Mouse (Mus musculus): Measurements from ENCODE around the gene Ptpn13. TPM values are rescaled to one million over a fixed set of nuclear protein-coding genes. Genes with fewer than 3 reads are reported as not detected.

Gene Ptpn13
- total RNA-seq, 2 experiments from 2014 or later: 6.1 to 7.0 TPM

DNA sequence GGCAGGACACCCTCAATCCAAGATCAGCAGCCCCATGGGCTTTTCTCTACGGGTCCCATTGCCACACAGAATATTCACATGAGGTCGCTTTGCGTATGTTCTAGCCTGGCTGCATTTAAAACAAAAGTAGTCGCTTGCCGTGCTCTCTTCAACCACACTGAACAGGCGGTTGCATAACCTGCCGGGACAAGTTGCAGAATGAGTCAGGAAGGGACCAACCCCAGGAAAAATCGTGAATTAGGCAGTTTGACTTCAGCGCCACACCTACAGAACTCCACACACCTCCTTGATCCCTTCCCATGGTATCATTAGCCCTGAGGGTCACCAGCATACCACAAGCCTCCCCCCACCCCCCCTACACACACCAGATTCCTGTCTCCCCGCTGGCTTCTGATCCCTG is 4.4 kb upstream of the Ptpn13 start:
- no peak for DNase-seq
- intact Hi-C loops (cut with DNase I): no loop called here

DNA sequence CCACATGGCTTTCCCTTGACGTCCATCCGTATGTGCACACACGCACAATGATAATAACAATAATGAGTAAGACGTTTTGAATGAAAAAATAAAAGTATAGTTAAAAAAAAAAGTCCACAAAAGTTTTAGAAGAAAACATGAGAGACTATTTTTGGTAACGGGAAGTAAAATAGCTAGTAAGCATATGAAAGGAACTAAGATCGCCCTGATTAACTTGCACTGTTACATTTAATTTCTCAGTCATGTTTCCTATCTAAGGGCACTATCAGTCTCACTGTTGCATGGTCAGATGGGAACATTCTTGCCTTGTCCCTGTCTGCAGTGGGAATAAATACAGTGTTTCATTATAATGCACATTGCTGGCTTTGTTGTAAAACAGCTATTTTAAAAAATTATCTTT is 2.4 kb upstream of the Ptpn13 start:
- intact Hi-C loops (cut with DNase I): no loop called here
- no peak for DNase-seq

DNA sequence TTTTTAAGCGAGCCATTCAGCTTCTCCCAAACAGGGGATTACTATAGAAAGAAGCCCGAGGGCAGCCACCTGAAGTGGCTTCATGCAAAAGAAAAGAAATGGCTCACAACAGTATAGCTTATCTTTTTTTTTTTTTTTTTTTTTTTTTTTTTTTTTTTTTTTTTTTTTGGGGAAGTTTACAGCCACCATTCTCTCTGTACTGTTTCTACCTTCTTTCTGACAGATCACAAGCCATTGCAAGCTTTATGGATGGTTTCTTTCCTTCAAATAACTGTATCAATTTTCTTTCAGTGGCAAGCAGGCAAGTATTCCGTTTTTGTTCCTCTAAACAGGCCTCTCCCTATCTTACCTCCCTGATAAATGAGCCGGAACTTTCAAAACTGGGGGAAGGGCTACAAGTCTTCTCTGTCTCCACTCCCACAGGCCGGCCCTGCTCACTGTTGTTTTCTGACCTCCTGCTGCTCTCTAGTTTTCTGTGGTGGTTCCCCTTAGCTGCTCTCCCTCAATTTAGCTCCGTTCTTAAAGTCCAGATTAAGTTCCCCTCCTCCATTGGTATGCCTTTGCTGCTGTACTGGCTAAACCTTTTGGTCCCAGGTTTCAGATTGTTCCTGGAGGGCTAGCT is 1.6 kb upstream of the Ptpn13 start:
- no peak for DNase-seq
- intact Hi-C loops (cut with DNase I): no loop called here

DNA sequence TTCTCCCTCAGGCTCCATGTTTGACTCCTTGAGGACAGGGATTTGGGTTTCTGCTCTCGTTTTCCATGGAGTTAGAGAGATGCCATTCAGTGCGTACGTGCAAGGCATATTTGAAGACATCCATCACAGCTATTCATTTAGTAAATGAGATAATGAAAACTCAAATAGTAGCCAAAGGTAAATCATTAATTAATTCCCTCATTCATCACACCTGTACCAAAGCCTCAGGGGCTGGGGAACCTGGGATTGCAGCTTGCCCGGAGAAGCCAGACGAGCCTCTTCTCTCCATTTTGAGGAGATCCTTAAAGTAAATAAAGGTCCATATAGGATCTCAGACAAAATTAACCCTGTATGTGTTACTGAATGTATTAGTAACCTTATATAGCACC is 1.1 kb upstream of the Ptpn13 start:
- intact Hi-C loops (cut with DNase I): no loop called here
- no peak for DNase-seq

DNA sequence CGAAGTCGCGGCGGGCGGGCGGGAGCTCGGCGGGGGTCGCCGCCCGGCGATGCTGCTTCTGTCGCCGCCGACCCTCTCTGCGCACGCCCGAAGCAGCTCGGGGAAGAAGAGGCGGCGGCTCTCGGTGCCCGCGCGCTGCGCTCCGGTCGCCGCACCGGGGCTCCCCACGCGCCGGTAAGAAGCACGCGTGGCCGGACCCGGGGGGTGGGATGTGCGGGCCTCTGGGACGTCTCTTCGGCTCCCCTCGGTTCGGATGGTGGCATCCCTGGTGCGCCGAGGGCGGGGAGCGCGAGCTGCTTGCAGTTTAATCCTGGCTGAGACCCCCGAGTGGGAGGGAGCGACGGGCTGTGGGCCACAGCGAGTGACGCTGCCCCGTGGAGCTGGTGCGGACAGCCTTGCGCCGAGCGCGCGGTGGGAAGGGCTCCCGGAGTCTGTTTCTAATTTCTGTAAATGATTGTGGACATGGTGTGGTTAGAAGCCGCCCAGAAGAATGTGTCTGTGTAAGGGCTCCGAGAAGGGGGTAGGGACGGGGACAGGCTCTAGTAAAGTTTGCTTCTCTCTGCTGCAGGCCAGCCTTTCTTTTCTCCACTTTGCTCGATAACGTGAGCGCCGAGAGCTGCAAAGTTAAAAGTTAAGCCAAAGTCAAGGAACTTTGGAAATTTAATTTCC is 505 bp downstream of the Ptpn13 start:
- peak; percentile 45 to 49 for DNase-seq
- intact Hi-C loops (cut with DNase I): no loop called here

DNA sequence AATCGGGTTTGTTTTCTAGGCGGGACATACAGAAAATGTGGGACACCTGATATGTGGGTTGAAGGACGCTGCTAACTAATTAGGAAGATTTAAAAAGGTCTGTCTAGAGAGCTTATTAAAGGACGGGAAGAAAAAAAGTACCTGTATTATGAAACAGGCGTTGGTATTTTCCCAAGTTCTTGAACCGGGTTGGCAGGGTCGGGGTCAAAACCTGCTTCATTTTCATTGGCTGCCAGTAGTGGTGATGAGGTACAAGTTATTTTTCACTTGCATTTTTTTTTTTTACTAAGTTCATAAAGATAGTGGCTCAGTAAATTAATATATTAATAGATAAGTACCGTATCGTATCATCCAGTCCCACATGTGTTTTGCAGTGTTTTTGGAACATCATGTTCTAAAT is 1.3 kb downstream of the Ptpn13 start:
- intact Hi-C loops (cut with DNase I): no loop called here
- no peak for DNase-seq

DNA sequence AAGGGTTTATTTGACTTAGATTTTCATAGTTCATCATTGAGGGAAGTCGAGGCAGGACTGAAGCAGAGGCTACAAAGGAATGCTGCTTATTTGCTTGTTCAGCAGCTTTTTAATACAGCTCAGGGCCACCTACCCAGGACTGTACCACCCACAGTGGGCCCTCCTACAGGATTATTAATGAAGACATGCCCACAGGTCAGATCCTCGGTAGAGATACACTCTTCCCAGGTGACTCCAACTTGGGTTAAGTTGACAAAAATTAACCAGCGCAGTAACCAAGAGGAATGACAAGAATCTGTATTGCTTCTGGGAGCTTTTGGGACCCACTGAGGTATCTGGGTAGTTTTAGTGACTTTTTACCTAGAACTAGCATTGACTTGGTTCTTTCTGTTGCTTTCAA is 6.0 kb downstream of the Ptpn13 start:
- DNase-seq: no peak
- intact Hi-C loops (cut with DNase I): no loop called here

DNA sequence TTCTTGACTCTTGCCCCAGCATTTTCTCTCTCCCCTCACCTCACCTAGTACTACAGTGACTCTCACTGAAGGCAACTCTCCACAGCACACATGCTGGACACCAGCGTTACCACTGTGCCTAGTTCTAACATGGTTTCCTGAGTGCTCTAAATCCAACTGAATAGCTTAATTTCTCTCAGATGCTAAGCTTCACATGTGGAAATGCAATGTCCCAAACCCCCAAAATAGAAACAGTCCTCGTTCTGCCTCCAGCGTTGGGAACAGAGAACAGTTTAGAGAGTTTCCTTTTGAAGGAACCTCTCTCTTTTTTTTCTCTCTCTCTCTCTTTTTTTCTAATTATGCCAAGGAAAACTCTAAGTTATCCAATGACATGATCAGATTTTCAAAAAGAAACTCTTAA is 6.5 kb downstream of the Ptpn13 start:
- intact Hi-C loops (cut with DNase I): no loop called here
- no peak for DNase-seq

DNA sequence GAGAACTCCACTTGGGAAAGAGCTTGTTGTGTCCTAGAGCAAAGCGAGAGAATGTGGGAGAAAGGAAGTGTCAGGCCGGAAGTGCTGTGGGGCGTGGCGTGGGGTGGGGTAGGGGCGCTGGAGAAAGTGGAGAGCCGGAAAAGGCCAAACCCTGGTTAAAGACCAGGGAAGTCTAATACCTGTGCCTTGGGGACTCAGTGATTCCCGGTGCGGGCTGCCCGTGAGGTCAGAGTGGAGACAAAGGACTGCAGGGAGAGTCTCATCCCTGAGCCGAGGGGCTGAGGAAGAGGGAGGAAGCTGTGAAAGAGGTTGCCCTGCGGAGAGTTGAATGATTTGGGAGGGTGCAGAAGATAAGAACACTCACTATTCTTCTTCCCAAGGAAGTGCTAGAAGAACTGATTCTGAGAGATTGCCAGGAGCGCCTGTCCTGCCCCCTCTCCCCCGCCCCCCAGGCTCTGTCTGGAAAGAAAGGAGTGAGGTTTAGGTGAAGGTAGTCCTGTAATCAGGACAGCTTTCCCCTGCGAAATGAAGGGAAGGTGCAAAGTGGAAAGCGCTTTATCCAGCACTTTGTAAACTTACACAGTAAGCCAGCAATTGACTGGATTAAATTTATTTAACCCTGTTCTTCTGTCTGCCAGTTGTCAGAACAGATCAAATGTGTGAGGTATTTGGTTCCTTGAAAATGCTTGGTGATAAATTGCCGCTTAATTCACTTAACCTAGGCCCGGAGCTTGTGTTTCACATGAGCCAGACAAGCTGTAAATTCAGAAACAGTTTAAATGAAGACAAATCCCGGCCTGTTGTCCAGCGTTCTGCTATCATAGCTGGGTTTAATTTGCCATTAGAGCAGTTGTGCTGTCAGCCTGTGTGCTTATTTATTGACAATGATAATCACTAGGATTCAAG is 11.3 kb downstream of the Ptpn13 start:
- DNase-seq: peak; percentile 37 to 52
- intact Hi-C loops (cut with DNase I): no loop called here

DNA sequence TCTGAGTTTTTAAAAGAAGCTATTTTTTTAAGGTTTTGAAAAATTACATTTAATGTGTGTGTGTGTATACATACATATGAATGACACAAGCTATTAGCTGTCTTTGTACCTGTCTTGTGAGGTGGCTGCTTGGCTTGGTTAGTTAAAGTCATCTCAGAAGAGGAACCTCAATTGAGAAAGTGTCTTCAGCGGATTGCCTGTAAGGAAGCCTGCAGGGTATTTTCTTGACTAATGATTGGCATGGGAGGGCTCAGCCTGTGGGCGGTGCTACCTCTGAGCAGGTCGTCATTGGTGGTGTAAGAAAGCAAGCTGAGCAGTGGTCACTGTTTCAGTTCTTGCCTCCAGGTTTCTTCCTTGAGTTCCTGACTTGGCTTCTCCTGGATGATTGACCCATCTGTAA is 12.7 kb downstream of the Ptpn13 start:
- intact Hi-C loops (cut with DNase I): no loop called here
- DNase-seq: no peak

DNA sequence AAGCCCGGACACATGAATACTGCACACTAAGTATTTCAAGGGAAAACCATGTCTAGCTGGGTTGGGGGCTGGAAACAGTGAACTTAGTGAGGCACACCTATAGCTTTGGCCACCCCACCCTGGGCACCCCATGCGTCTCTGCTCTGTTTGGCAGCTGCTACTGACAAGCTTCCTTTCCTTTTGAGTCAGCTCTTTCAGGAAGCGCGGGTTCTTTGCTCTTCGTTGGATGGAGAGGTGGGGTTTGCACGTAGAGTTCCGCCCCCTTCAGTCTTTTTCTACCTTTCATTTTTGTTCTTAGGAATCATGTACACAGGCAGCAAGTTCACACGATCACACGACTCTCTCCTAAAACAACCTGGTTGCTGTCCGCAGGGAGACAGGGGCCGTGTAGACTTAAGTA is 14.2 kb downstream of the Ptpn13 start:
- no peak for DNase-seq
- intact Hi-C loops (cut with DNase I): no loop called here

DNA sequence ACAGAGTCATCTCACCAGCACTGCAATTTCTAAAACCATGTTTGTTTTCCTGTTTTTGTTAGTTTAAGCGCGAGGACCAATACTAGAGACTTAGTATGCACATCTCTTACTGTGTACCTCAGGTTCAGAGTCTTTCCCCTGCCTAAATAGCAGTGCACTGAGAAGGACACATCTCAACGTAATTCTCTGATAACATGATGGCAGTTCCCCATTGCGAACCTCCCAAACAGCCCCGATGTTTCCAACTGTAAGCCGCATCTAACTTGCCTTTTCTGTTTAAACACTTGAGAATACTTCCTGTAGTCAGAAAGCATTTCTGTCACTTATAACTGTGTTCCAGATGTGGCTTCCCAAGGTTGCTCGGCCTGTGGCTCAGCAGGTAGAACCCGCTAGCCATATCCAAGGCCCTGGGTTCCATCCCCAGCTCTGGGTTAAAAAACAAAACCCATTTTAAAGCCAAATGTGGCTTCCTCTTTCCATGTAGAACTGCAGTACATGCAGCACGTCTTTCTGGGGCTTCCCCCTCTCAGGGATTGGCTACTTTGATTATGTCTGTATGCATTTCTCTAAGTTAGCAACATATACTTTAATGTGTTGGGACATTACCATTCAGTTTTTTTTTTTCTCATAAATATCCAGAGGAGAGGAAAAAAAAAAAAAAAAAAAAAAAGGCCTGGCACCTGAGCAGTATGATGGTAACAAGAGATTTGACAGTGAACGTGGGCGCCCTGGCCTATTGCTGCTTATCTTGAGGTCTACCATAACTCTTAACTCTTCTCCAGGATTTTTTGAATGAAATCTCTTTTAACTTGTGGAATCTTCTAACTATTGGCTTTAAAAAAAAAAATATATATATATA is 15.7 kb downstream of the Ptpn13 start:
- no peak for DNase-seq
- intact Hi-C loops (cut with DNase I): no loop called here

DNA sequence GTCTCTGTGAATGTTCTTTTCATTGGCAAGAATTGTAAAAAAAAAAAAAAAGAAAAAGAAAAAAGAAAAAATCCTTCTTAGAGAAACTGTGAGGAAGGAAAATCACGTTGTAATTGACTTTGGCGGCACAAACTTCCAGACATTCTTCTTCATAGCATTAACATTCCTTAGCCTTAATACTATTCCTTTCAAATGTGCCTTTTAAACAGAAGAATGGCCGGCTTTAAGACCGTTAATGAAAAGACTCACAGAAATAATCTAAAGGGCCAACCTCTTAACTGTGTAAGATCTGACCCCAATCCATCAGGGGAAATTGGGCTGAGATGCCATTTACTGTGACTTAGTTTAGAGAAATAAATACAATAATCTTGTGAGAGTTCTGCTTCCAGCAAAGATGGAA is 16.7 kb downstream of the Ptpn13 start:
- DNase-seq: no peak
- intact Hi-C loops (cut with DNase I): no loop called here

DNA sequence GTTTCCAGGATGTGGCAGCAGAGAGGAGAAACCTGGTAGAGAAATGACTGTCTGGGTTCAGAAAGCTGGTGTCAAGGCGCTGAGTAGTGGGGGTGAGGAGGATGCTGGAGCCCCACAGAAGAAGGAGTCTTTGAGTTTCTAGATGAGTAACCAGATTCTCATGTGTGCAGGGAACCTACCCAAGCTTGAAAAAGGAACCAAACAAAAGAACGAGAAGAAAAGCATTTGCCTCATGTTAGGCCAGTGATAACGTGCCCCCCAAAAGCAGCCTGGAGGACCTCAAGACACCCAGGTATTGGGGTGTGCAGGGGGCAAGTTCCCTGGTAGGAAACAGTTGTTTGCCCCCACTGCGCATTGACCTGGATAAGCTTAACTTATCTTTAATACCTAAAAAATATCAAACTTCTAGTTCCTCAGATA is 17.3 kb downstream of the Ptpn13 start:
- intact Hi-C loops (cut with DNase I): no loop called here
- no peak for DNase-seq

DNA sequence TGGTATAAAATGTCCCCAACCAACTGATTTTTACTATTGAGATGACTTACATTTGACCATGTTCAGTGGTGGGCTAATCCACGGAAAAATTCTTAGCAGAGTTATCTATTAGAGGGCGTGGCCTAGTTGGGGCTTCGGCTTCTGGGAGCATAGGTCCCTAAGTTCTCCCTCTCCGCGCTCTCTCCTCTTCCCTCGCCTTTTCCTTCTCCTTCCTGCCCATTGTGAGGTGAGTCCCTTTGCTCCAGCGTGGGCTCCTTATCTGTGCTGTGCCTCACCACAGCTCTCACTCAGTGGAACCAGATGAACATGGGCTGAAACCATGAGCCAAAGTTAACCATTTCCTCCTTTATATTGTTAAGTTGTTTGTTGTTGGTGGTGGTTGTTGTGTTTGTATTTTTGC is 17.9 kb downstream of the Ptpn13 start:
- intact Hi-C loops (cut with DNase I): no loop called here
- DNase-seq: no peak

DNA sequence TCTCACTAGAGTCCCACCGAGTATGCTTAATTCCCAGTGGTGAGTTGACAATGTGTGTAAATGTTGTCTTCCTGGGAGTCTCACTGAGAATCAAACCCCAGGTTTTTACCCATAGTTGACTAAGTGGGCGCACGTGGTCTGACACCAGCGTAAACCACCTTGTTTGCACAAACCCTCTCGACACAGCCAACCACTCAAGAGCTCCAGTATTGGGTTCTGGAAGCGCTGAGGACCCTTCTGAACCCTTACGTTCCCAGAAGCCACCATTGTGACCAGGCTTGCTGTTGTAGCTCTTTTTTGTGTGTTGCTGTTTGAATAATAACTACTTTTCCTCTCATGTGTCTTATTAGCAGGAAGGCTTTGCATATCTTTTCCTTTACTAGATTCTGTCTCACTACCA is 20.4 kb downstream of the Ptpn13 start:
- no peak for DNase-seq
- intact Hi-C loops (cut with DNase I): no loop called here

DNA sequence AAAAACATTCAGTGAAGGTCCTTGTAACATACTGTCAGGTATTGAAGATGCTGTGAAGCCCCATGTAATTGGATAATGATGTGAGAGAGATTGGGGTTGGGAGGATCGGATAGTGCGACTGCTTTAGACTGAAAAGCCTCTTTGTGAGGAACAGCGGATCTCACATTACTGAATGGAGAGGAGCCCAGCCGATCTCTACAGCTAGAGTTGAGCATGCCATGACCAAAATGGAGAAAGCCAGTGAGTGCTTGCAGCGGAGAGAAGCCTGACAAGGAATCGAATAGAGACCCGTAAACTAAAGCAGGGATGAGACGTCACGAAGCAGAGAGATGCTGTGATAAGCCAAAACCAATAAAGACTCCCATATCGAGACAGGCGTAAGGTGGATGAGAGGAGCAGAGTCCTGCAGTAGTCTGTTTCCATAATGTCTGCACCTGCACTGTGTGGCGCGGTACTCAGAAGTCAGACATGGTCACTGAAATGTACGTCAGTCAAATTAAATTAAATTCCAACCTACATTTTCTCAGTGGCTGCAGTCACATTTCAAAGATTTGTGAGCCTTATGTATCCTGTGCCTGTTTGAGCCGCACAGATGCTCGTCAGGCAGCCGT is 22.9 kb downstream of the Ptpn13 start:
- intact Hi-C loops (cut with DNase I): no loop called here
- DNase-seq: no peak

DNA sequence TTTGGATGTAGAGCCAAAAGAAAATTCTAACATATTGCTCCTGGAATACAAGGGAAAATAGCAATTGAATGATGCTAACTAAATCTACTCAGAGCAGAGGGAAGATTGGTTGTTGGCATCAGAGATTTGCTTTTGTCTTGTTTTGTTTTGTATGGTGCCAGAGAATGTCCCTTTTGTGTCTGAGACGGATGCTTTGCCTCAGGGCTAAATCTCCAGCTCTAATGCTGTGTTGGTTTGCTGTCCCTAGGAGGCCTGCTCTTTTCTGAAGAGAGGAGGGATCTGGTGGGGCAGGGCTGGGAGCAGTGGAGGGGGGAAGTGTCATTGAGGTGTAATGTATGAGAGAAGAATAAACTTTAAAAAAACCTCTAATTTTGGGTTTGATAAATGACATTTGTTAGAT is 23.5 kb downstream of the Ptpn13 start:
- intact Hi-C loops (cut with DNase I): no loop called here
- DNase-seq: no peak

DNA sequence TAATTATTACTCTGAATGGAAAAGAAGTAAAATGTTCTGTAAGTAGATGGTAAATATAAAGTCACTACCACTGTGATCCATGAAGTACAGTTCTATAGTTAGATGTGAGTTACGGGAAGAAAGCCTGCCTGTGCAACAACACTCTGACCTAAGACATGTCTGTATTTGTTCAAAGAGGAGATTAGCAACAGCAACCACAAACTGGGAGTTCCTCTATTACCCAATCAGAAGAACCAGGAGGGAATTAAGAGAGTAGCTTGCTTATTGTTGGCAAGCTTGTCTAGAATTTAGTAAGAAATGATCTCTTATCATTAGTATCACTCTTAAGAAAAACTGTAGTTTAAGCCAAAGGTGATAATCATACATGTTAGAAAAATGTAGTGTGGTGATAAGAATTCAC is 25.7 kb downstream of the Ptpn13 start:
- no peak for DNase-seq
- intact Hi-C loops (cut with DNase I): no loop called here

DNA sequence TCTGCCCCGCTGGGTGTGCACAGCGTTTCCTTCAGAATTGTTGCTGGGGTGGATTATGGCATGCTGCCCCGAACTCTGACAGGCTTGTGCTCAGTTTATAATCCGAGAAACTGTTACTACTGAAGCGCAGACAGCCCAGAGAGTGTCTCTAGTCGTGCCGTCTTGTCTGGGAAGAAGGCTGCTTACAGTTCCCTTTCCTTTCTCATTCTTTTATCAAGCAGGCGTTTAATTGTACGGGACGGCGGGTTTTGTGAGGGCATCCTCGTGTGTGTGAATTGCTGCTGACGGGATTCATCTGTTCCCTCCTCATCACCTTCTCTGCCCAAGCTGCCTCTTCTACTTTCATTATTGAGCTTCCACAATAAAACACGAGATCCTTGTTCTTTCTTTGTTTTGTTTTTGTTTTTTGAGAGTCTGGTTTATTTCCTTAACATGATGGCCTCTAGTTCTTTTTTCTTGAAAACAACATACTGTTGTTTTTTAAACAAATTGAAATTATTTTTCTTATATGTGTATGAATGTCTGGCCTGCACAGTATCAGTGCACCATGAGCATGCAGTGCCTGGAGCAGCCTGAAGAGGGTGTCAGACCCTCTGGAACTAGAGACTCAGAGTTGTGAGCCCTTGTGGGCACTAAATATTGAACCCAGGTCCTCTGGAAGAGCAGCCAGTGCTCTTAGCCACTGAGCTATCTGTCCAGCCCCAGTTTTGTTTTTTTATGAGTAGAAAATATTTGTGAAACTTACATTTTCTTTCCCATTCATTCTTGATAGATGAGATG is 28.6 kb downstream of the Ptpn13 start:
- intact Hi-C loops (cut with DNase I): no loop called here
- no peak for DNase-seq
